Mouse (Mus musculus): Measurements from ENCODE around the gene Olfr1293-ps. TPM values are rescaled to one million over a fixed set of nuclear protein-coding genes. Genes with fewer than 3 reads are reported as not detected.

Olfr1293-ps gene
- total RNA-seq (2021): not detected

GRCm38 (mm10) chr2:111524903-111525302, at the start of gene Olfr1293-ps:
Olfr1293-ps (plus strand) TSS chr2:111525203.
- DNase-seq: no peak
- intact Hi-C loops (cut with DNase I): no loop called here

- no peak for DNase-seq
- intact Hi-C loops (cut with DNase I): no loop called here
Measured at GRCm38 (mm10) chr2:111480519-111480918, 44.5 kb upstream of the Olfr1293-ps start, which contains the start of gene Olfr1289. Olfr1289 (plus strand) TSS chr2:111480819.

- intact Hi-C loops (cut with DNase I): no loop called here
Measured at GRCm38 (mm10) chr2:111493729-111494128, 31.3 kb upstream of the Olfr1293-ps start, which contains the start of gene Olfr1290. Olfr1290 (minus strand) TSS chr2:111493829.

GRCm38 (mm10) chr2:111496880-111497279, 28.1 kb upstream of the Olfr1293-ps start, which contains the start of gene Olfr1291-ps1:
Olfr1291-ps1 (plus strand) TSS chr2:111497180.
- no peak for DNase-seq

More at GRCm38 (mm10) chr2:111493729-111494128, 31.3 kb upstream of the Olfr1293-ps start, which contains the start of gene Olfr1290:
- DNase-seq: no peak

GRCm38 (mm10) chr2:111517451-111517850, 7.6 kb upstream of the Olfr1293-ps start:
- DNase-seq: no peak
- intact Hi-C loops (cut with DNase I): no loop called here

More at GRCm38 (mm10) chr2:111496880-111497279, 28.1 kb upstream of the Olfr1293-ps start, which contains the start of gene Olfr1291-ps1:
- intact Hi-C loops (cut with DNase I): no loop called here

GRCm38 (mm10) chr2:111540191-111540590, 15.2 kb downstream of the Olfr1293-ps start, which contains the start of gene Olfr1294:
Olfr1294 (minus strand) TSS chr2:111540291.
- no peak for DNase-seq
- intact Hi-C loops (cut with DNase I): no loop called here

GRCm38 (mm10) chr2:111569581-111569980, 44.6 kb downstream of the Olfr1293-ps start, which contains the start of gene Olfr1295:
Olfr1295 (minus strand) TSS chr2:111569681.
- intact Hi-C loops (cut with DNase I): no loop called here
- DNase-seq: no peak

Other genes starting within 250 kb of the Olfr1293-ps start
- gene Olfr1278, start 235.1 kb upstream of the Olfr1293-ps start, total RNA-seq (2021): not detected
- gene Olfr1279, start 224.6 kb upstream of the Olfr1293-ps start, total RNA-seq (2021): not detected
- gene Olfr1280, start 211.2 kb upstream of the Olfr1293-ps start, total RNA-seq (2021): not detected
- gene Olfr1281, start 198.7 kb upstream of the Olfr1293-ps start, total RNA-seq (2021): not detected
- gene Olfr1282, start 189.1 kb upstream of the Olfr1293-ps start, total RNA-seq (2021): not detected
- gene Olfr1283, start 158.4 kb upstream of the Olfr1293-ps start, total RNA-seq (2021): not detected
- gene Olfr1284, start 149.7 kb upstream of the Olfr1293-ps start, total RNA-seq (2021): not detected
- not detected for gene Olfr1286, start 102.1 kb upstream of the Olfr1293-ps start, total RNA-seq (2021)
- gene Olfr1287, start 76.1 kb upstream of the Olfr1293-ps start, total RNA-seq (2021): not detected
- not detected for gene Olfr1288, start 51.1 kb upstream of the Olfr1293-ps start, total RNA-seq (2021)
- gene Olfr1289, start 44.4 kb upstream of the Olfr1293-ps start, total RNA-seq (2021): not detected
- gene Olfr1290, start 31.4 kb upstream of the Olfr1293-ps start, total RNA-seq (2021): not detected
- not detected for gene Olfr1291-ps1, start 28.0 kb upstream of the Olfr1293-ps start, total RNA-seq (2021)
- not detected for gene Olfr1294, start 15.1 kb downstream of the Olfr1293-ps start, total RNA-seq (2021)
- not detected for gene Olfr1295, start 44.5 kb downstream of the Olfr1293-ps start, total RNA-seq (2021)
- not detected for gene Olfr1297, start 101.3 kb downstream of the Olfr1293-ps start, total RNA-seq (2021)
- not detected for gene Olfr1298, start 124.0 kb downstream of the Olfr1293-ps start, total RNA-seq (2021)
- not detected for gene Olfr1299, start 136.2 kb downstream of the Olfr1293-ps start, total RNA-seq (2021)
- gene Olfr1301, start 225.8 kb downstream of the Olfr1293-ps start, total RNA-seq (2021): not detected

Measured in heart, postnatal 36 days (tissue).